Mouse (Mus musculus) layer of hippocampus, adult 9-11 months (tissue): Measurements from ENCODE around the gene Frmd4a.
A peak's percentile ranks its signal among the peaks of the same experiment; 100 is the strongest.

Experiments
- DNase-seq: peaks from one replicate; pipeline ENCODE4 v3.0.0; 2022

The Frmd4a gene

GRCm38 (mm10) chr2:4142221-4142950, 124.9 kb downstream of the Frmd4a start:
- DNase-seq, result no peak

- DNase-seq, result no peak
Measured at GRCm38 (mm10) chr2:4144424-4144823, 126.9 kb downstream of the Frmd4a start.

GRCm38 (mm10) chr2:4152521-4153040, 135.1 kb downstream of the Frmd4a start:
- no peak for DNase-seq

GRCm38 (mm10) chr2:4153131-4153631, 135.7 kb downstream of the Frmd4a start:
- DNase-seq, result peak; percentile 11

DNA sequence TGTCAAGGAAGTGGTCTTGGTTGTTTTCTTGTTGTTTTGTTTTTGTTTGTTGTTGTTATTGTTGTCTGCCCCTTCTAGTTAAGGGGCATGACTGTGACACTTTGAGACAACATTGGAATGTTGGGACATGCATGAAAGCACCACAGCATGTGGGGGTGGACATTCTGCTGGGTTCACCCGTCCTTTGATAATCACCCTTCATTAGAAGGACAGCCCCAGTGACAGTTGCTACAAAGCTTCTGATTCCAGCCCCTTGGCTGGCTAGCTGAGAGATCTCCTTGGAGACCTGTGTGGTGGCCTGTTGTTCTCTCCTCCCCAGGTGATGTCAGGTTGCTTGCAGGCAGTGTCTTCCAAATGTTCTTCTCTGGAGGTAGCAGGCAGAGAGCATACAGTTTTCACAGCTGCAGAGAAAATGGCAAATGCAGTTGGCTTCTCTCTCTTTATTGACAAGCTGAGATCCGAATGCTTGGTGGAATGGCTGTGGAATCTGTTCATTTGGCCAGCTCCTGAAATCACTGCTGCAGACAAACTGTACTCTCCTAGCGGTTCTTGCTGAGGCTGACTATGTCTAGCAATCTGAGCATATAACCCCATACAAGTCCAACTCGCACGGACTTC, 136.6 kb downstream of the Frmd4a start:
- no peak for DNase-seq

- no peak for DNase-seq
Measured at GRCm38 (mm10) chr2:4154654-4155047, 137.1 kb downstream of the Frmd4a start.

GRCm38 (mm10) chr2:4155406-4155805, 137.9 kb downstream of the Frmd4a start:
- no peak for DNase-seq

DNA sequence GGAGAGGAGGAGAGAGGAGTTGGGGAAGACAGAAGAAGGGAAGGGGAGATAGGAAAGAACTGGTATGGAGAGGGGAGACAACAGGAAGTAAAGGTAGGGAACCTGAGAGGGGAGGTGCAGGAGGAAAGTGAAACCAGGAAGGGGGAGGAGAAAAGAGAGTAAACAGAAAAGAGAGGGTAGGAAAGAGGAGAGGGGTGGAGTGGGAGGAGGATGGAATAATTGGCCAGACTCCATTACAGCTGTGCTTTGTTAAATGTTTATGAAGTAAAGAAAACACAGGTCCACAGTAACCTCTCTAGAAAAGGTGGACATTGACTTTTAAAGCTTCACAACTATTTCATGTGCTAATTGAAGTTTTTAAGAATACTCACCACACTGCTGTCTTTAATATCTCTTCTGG, 139.0 kb downstream of the Frmd4a start:
- DNase-seq, result no peak

DNA sequence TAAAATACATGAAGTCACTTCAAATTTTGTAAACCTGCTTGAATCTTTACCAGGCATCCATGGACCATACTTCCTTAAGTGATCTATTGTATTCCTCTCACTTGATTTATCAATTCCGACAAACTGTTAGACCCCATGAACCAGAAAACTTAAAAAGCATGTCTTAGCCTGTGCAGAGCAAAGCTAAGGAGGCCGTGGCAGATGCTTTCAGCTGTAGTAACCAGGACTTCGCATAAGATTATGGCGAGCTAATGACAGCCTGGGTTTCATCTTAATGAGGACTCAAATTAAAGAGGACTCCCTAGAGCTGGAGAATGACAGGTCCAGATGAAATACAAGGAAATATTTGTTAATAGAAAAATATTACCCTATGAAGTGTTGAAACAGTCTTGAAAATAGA, 139.9 kb downstream of the Frmd4a start:
- no peak for DNase-seq

- no peak for DNase-seq
Measured at GRCm38 (mm10) chr2:4159574-4160203, 142.2 kb downstream of the Frmd4a start.

- DNase-seq, result no peak
Measured at GRCm38 (mm10) chr2:4166191-4166590, 148.7 kb downstream of the Frmd4a start.

DNA sequence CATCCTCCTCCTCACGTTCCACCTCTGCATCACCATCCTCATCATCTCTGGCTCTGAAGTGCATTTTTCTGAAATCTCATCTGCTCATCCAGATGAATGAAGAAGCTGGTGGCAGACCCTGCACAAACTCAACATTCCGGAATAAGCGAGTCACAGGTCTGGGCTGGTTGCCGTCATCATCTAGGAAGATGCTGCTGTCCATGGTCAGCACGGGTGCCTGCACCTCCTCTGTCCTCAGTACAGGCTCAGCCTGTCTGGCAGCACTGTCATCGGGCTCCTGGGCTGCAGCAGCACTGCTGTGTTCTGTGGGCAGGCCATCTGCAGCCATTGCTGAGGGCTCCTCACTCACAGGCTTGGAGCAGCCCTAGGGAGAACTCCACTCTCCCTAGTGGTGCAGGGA, 149.6 kb downstream of the Frmd4a start:
- no peak for DNase-seq

GRCm38 (mm10) chr2:4169726-4170125, 152.2 kb downstream of the Frmd4a start:
- no peak for DNase-seq

DNA sequence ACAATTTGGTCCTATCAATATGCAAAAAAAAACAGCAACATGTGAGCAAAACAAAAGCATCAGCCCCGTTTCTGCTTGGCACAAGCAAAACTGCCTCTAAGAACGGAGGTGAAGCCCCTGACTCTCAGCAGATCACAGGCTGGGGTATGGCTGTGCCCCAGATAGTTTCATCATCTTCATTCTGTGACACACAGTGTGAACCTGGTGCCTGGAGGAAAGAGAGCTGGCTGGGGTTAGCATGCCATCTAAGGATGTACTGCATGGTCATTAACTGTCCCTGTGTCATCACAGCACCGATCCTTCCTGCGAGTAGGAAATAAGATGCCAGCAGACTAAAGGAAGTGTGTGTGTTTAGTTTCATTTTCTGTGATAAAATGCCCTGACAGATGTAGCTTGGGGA, 152.7 kb downstream of the Frmd4a start:
- DNase-seq, result no peak

GRCm38 (mm10) chr2:4184991-4185390, 167.5 kb downstream of the Frmd4a start:
- no peak for DNase-seq

- DNase-seq, result peak; percentile 30
Measured at GRCm38 (mm10) chr2:4187521-4187920, 170.0 kb downstream of the Frmd4a start.

DNA sequence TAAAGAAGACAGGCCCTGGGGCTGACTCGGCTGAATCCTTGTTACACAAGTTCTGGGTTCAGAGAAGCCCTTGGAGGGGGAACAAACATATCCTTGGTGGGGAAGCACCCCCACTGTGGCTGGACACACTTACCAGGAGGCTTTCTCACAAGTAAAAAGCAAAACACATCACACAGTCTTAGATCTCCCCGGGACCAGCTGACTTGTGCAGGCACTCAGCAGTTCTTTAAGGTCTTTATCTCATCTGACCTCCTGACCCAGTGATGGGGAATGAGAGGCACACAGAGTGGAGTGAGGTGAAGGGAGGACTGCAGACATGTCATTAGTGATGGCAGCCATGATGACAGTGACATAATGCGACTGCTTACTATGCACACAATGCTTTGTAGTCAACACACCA, 170.8 kb downstream of the Frmd4a start:
- no peak for DNase-seq

DNA sequence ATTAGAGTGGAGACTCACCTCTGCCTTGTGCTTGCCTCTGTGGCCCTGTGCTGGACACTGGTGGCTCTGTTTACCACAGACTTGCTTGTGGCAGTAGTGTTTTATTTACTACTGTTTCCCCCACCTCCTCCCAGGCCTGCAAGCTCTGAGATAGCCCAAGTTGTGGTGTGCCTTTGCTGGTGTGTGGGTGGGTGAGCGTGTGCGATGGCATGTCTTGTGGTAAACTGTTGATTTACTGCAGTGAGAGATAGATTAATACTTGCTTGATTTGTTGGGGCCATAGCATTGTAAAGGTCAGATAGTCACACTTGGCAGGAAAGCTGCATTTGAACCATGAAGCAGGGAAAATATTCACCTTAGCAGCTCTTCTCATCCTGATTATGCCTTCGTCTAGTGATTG, 172.8 kb downstream of the Frmd4a start:
- no peak for DNase-seq

DNA sequence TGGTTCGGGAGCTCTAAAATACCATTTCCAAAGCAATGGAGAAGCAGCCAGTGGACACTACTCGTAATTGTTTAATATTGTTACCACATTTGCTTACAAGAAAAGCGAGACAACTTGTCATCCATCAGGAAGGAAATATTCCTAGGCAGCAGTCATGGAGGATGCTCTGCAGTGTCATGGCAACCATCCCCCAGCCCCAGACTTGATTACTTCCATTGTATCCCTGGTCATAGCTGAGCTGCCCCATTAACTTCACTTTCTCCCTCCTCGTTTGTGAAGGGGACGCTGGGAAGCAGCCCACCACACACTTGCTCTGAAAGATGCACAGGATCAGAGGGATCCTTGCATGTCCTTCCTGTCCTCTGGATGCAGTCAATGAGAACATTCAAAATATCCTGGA, 173.5 kb downstream of the Frmd4a start:
- DNase-seq, result no peak

DNA sequence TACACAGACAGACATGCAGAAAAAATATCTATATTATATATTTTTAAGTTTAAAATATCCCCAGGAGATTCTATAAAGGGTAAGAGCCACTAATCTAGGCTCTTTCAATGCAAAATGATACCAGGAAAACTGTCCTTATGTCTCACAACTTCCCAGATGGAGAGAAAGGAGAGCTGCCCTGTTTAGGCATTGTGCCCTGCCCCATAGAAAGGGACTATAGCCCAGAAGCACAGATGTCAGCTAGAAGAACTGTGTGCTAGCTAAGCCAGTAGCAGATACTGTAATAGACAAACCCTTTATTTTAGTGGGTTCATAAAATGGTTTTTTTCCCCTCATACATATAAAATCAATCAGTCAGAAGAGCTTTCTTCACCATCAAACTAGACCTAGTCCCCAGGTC, 175.7 kb downstream of the Frmd4a start:
- no peak for DNase-seq

DNA sequence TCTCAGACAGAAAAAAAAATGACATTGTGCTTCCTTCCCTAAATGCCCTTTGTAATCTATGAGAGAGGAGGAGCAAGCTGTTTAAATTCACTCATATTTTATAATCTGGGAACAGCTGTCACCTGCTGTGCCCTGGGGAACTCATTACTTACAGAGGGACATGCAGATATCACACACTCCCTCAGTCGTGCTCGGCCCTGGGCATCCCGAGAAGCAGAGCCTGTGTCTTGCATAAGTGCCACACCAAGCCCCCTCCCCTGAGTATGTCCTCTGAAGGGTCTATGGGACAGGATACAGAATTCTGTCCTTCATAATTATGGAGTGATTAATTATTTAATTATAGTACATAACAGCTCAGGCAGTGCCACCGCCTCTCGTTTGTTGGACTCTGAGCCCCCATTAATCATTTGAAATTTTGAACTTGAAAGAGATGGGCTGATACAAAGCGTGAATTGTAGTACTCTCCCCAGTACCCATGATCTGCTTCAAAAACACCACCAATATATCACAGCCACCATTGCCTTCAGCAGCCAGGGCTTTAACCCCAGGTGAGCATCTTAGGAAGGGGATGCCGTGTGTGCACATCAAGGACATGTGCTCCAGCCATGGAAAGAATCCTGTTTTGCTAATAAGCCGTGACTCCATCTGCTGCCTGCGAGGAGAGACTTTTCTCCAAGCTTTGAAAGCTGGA, 177.0 kb downstream of the Frmd4a start:
- DNase-seq, result peak; percentile 16

GRCm38 (mm10) chr2:4196041-4196440, 178.5 kb downstream of the Frmd4a start:
- DNase-seq, result no peak

GRCm38 (mm10) chr2:4209234-4209633, 191.7 kb downstream of the Frmd4a start:
- DNase-seq, result no peak
